Mouse (Mus musculus): ENCODE data around the gene Wwc1.

DNA sequence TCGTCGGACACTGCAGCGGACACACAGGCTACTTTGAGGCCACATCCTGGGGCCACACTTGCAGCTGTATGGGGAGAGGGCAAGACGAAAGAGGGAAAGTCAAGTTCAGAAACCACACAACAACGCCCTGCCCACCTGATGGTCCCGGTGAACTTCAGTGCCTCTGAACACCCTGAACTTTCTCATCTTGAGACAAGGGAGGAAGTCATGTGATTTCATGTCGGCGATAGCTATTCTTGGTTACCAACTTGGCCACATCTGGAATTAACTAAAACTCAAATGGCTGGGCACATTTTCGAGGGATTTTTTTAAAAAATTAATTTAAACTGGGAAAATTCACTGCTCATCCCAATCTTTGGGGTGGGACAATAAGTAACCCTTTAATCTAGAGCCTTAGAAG is 109.4 kb downstream of the Wwc1 start:
- TF ChIP-seq POLR2A (IDR thresholded peaks at IDR 0.05; ENCODE audit: control insufficient read depth, extremely low read depth, insufficient read depth, low read length, poor library complexity) = no peak
- TF ChIP-seq CTCF (IDR thresholded peaks at IDR 0.05; ENCODE audit: borderline replicate concordance, control insufficient read depth, extremely low read depth, insufficient read depth, low read length, poor library complexity) = no peak
